Mouse (Mus musculus) T-helper 2 cell (primary cell): ENCODE results near the gene Slc10a7.
"Not testable (repeated sequence)": the region's sequence is repeated elsewhere in the genome, so short reads cannot be mapped to it uniquely, and the experiment has no call there.

Source experiments
- in situ Hi-C: fragments of 300-600 bp; cut with MboI, MseI; formaldehyde crosslinking; loops from one replicate; pipeline ENCODE4 v1.15.1; 2025; ENCODE audit warnings: high pct_unique_total_duplicates

The Slc10a7 gene

DNA sequence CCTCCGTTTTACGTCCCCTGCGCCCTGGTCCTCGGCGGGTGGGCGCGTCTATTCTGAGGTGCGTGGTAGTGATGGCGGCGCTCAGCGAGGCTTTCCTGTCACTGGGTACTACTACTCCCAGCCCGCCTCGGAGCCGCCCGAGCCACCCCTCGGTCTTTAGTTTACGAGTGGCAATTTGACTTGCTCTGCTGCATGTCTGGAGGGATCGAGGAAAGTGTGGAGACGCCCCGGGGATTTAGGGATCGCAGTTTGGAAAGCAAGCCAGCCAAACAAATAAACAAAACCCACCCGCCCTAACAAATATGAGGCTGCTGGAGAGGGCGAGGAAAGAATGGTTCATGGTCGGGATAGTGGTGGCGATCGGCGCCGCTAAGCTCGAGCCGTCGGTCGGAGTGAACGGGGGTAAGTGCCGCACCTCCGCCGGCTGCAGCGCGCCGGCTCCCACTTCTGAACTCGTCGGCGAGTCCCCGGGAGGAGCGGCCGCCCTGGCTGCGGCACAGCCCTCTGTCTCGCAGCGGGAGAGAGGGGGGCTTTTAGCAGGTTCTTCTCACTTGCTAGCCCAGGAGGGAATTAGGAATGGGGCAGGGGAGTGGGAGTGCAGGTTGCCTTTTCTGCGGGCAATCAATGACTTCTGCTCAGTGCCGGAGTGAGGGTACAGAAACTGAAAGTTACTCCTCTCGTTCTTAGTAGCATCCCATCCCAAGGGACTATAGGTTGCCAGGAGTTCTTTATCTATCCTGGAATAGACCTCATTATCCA is at the start of gene Slc10a7:
Slc10a7 (plus strand) TSS at position 74 of the 759 bp plus-strand sequence.
- in situ Hi-C loops, result no loop called here

GRCm38 (mm10) chr8:78463941-78464340 is 45.2 kb upstream of the Slc10a7 start:
- in situ Hi-C loops, result loop anchor here (5.0 to 25.0 kb wide), 2 partner anchors 402 to 827 kb away; no protein-coding TSS in a partner anchor

DNA sequence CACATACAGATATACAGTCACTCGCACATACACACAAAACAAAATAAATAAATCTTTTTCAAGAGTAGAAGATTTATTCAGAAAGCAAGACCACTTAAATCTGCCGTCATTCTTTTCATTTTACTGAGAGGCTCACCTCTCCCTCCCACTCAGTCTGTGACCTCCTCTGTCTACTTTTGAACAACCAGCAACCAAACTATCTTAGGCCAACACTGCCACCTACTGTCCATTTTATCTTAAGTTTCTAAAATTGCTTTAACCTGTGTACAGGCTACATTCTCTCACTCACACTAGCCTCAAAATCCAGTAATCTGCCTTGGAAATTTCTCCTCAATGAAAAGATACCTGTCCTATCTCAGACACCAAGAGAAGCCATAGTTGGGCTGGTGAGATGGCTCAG is 41.3 kb upstream of the Slc10a7 start:
- in situ Hi-C loops, result loop anchor here (25.0 kb wide), 1 partner anchor 406 kb away; no protein-coding TSS in a partner anchor

GRCm38 (mm10) chr8:78477051-78477829 is 31.9 kb upstream of the Slc10a7 start:
- in situ Hi-C loops, result no loop called here

GRCm38 (mm10) chr8:78489733-78490132 is 19.4 kb upstream of the Slc10a7 start:
- in situ Hi-C loops, result no loop called here

GRCm38 (mm10) chr8:78493031-78493430 is 16.1 kb upstream of the Slc10a7 start:
- in situ Hi-C loops, result no loop called here

GRCm38 (mm10) chr8:78496273-78496672 is 12.9 kb upstream of the Slc10a7 start:
- in situ Hi-C loops, result not testable (repeated sequence)

- in situ Hi-C loops, result no loop called here
Measured at GRCm38 (mm10) chr8:78502706-78503105, 6.4 kb upstream of the Slc10a7 start.

GRCm38 (mm10) chr8:78507979-78508718 is 997 bp upstream of the Slc10a7 start:
- in situ Hi-C loops, result no loop called here

DNA sequence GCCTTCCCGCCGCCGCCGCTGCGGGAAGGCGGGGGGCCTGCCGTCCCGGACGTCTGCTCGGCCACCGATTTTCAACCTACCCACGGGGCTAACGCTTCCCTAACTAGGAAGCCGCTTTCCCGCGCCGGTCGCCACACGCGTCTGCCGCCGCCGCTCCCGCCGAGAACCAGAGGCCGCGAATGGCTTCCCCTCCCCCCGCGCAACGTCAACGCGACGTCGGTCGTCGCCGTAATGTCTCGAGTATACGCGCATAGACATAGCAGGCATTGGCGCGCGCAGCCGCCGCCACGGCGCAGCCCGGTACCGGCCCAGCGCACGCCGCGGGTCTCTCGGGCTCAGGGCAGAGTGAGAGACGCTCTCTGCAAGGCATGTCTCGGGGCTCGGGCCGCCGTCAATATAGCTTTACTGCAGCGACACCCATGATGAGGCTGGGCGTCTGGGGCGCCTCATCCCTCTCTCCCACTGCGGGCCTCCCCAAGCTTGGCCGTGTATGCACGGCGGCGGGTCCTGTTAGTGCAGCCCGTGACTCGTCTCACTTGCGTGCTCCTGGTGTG is 350 bp upstream of the Slc10a7 start, which contains the start of gene Rbmxl1:
Rbmxl1 (minus strand) TSS at position 180 of the 554 bp plus-strand sequence.
- in situ Hi-C loops, result no loop called here

DNA sequence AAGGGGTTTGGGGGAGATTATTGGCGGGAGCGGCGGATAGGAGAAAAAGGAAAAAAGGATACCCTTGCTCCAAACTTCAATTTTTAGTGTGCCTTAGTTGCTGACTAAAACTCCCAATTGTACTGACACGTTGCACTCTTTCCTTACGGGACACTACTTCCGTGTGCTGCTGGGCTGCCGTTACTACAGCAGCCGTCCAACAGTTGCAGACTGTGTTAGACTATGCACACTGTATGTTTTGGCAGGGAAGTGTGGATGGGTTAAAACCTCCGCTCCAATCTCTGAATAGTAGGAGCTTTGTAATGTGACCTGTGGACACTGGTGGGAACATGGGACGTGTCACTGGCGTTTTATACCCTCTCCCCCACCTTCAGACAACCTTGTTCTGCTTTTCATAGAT is 948 bp downstream of the Slc10a7 start:
- in situ Hi-C loops, result no loop called here

- in situ Hi-C loops, result no loop called here
Measured at GRCm38 (mm10) chr8:78510926-78511325, 1.8 kb downstream of the Slc10a7 start.

GRCm38 (mm10) chr8:78513106-78513505 is 4.0 kb downstream of the Slc10a7 start:
- in situ Hi-C loops, result no loop called here

- in situ Hi-C loops, result no loop called here
Measured at GRCm38 (mm10) chr8:78514706-78515105, 5.6 kb downstream of the Slc10a7 start.

DNA sequence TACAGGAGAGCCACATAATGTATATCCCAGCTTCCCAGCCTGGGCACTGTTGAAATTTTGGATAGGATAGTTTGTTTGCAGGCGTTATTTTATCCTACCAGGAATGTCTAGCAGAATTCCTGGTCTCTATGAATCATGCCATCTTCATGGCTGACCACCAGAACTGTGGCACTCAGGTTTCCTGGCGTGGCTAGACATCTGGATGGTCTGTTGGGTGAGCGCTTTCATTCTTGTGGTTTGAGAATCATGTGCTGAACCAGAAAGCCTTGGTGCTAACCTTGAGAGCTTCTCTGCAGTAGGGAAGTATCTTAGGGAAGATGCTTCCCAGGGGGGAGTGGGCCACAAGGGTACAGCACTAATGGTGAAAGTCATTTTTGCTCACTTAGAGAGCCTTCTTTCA is 6.0 kb downstream of the Slc10a7 start:
- in situ Hi-C loops, result no loop called here

DNA sequence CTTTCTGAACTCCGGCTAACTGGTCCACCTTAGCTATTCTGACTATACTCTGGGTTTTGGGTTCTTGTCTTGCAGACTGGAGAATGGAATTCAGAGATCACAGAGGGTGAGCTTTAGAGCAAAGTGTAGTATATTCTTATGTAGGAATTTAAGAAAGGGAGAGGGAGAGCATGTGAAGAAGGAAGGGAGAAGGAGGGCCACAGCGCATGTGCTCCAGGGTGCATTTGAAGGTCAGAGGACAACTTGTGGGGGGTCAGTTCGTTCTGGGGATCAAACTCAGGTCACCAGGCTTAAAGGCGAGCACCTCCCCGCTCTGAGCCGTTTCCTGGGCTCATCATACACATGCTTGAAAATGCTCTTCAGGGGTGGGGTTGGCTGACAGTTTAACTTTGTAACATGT is 24.8 kb downstream of the Slc10a7 start:
- in situ Hi-C loops, result no loop called here

DNA sequence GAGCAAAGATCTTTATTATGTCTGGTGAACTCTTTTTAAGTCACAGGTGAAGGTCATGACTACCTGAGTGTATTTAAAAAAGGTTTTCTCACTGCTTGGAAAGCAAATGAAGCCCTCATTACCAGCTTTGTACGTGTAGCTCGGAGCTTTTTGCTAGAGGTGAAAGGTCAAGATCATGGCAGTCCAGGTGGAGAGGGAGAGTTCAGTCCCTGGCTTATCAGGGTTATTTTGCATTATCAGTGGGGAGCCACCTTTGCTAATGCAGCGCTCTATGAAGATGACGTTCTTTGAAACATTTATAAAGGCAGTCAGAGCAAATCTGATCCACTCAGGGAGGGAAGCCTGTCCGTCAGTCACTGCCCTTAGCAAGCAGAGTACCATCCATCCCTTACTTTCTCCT is 27.6 kb downstream of the Slc10a7 start:
- in situ Hi-C loops, result no loop called here

GRCm38 (mm10) chr8:78537795-78538194 is 28.6 kb downstream of the Slc10a7 start:
- in situ Hi-C loops, result no loop called here

DNA sequence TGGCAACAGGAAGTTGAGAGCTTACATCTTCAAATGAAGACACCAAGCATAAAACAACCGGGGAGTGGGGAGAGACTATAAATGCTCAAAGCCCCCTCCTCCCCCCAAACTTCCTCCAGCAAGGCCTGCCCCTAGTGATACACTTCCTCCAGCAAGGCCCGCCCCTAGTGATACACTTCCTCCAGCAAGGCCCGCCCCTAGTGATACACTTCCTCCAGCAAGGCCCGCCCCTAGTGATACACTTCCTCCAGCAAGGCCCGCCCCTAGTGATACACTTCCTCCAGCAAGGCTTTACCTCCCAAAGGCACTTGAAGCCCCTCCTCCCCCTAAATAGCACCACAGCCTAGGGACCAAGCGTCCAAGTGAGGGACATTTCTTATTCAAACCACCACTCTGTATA is 33.5 kb downstream of the Slc10a7 start:
- in situ Hi-C loops, result not testable (repeated sequence)

GRCm38 (mm10) chr8:78543621-78544020 is 34.5 kb downstream of the Slc10a7 start:
- in situ Hi-C loops, result no loop called here

DNA sequence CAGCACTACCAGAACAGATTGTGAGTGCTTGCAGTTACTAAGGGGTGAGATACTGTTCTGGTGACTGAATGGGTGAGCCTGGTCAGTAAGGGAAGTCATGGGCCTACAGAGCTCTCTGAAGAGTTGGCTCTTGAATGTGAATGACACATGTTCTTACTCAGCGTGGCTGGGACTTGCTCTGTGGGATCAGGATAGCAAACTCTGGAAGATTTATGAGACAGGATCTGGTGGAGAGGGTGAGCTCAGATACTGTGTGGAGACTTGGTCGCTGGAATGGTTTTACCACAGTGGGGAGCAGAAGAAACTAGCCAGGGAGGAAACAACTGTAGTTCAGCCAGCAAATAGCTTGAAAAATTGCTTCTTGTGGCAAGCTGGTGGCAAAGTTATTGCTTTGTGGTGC is 35.4 kb downstream of the Slc10a7 start:
- in situ Hi-C loops, result no loop called here
